Mouse (Mus musculus): ENCODE measurements around the gene Rimklb. TPM values are rescaled to one million over a fixed set of nuclear protein-coding genes. Genes with fewer than 3 reads are reported as not detected.
"Not testable (repeated sequence)": the region's sequence is repeated elsewhere in the genome, so short reads cannot be mapped to it uniquely, and the experiment has no call there.

Gene Rimklb
- polyA plus RNA-seq, 1 experiment from 2014 or later = 0.99 TPM

GRCm38 (mm10) chr6:122478062-122478461 is 20.5 kb downstream of the Rimklb start:
- no peak overlapping the region for H3K4me2 ChIP-seq (replicated peaks; ENCODE audit: low read depth, low read length)
- TF ChIP-seq EP300 (IDR thresholded peaks at IDR 0.05) (no peak), CTCF (IDR thresholded peaks at IDR 0.05) (no peak)
- 51% methylated on average over 3 of the region's 3 CpGs for WGBS
- no peak overlapping the region for H3K9ac ChIP-seq (replicated peaks; ENCODE audit: low read depth)
- H3K9me3 ChIP-seq (ENCODE audit: low read length) = no peaks in the 10 kb centered on the region
- no peaks in the 10 kb centered on the region for H3K27me3 ChIP-seq (replicated peaks; ENCODE audit: insufficient read depth, low read length)
- H3K36me3 ChIP-seq (ENCODE audit: insufficient read depth, low read length) = no peaks in the 10 kb centered on the region
- ATAC-seq (no peak), DNase-seq (ENCODE audit: low spot score) (no peak)
- H3K4me3 ChIP-seq (ENCODE audit: low read depth, low read length) = no peak overlapping the region
- H3K4me1 ChIP-seq (ENCODE audit: insufficient read depth, low read depth, low read length) = no peaks in the 10 kb centered on the region
- no peak overlapping the region for H3K27ac ChIP-seq (ENCODE audit: low read length)

- not testable (repeated sequence) for H3K27me3 ChIP-seq (replicated peaks; ENCODE audit: insufficient read depth, low read length); H3K36me3 ChIP-seq (ENCODE audit: insufficient read depth, low read length); H3K4me2 ChIP-seq (replicated peaks; ENCODE audit: low read depth, low read length); H3K27ac ChIP-seq (ENCODE audit: low read length); H3K4me3 ChIP-seq (ENCODE audit: low read depth, low read length); H3K9ac ChIP-seq (replicated peaks; ENCODE audit: low read depth); H3K4me1 ChIP-seq (ENCODE audit: insufficient read depth, low read depth, low read length); DNase-seq (ENCODE audit: low spot score); ATAC-seq; H3K9me3 ChIP-seq (ENCODE audit: low read length)
- 82% methylated on average over 3 of the region's 3 CpGs for WGBS
These were observed 27.1 kb downstream of the Rimklb start for GRCm38 (mm10) chr6:122471461-122471860.

- no peak overlapping the region for H3K4me3 ChIP-seq (ENCODE audit: low read depth, low read length)
- ATAC-seq (no peak), DNase-seq (ENCODE audit: low spot score) (no peak)
- H3K27ac ChIP-seq (ENCODE audit: low read length) = no peak overlapping the region
- no peak overlapping the region for H3K9ac ChIP-seq (replicated peaks; ENCODE audit: low read depth)
- H3K27me3 ChIP-seq (replicated peaks; ENCODE audit: insufficient read depth, low read length) = no peaks in the 10 kb centered on the region
- H3K9me3 ChIP-seq (ENCODE audit: low read length) = no peaks in the 10 kb centered on the region
- no peaks in the 10 kb centered on the region for H3K36me3 ChIP-seq (ENCODE audit: insufficient read depth, low read length)
- TF ChIP-seq CTCF (IDR thresholded peaks at IDR 0.05) (no peak), EP300 (IDR thresholded peaks at IDR 0.05) (no peak)
- H3K4me2 ChIP-seq (replicated peaks; ENCODE audit: low read depth, low read length) = no peak overlapping the region
- 86% methylated on average over 2 of the region's 2 CpGs for WGBS
- no peaks in the 10 kb centered on the region for H3K4me1 ChIP-seq (ENCODE audit: insufficient read depth, low read depth, low read length)
These were observed 28.3 kb downstream of the Rimklb start for GRCm38 (mm10) chr6:122470240-122470639.

- no peak overlapping the region for H3K9ac ChIP-seq (replicated peaks; ENCODE audit: low read depth)
- 90% methylated on average over 15 of the region's 15 CpGs for WGBS
- no peak overlapping the region for H3K4me3 ChIP-seq (ENCODE audit: low read depth, low read length)
- no peak for TF ChIP-seq CTCF (IDR thresholded peaks at IDR 0.05)
- no peak for TF ChIP-seq EP300 (IDR thresholded peaks at IDR 0.05)
- no peak overlapping the region for H3K27ac ChIP-seq (ENCODE audit: low read length)
- no peak for ATAC-seq
- H3K36me3 ChIP-seq (ENCODE audit: insufficient read depth, low read length) = no peaks in the 10 kb centered on the region
- no peaks in the 10 kb centered on the region for H3K27me3 ChIP-seq (replicated peaks; ENCODE audit: insufficient read depth, low read length)
- no peaks in the 10 kb centered on the region for H3K4me1 ChIP-seq (ENCODE audit: insufficient read depth, low read depth, low read length)
- H3K4me2 ChIP-seq (replicated peaks; ENCODE audit: low read depth, low read length) = no peak overlapping the region
- DNase-seq (ENCODE audit: low spot score) = no peak
- no peaks in the 10 kb centered on the region for H3K9me3 ChIP-seq (ENCODE audit: low read length)
These were observed 29.4 kb downstream of the Rimklb start for GRCm38 (mm10) chr6:122469030-122469640.

GRCm38 (mm10) chr6:122466092-122466713 is 32.4 kb downstream of the Rimklb start:
- TF ChIP-seq CTCF (IDR thresholded peaks at IDR 0.05) (no peak), EP300 (IDR thresholded peaks at IDR 0.05) (no peak)
- 77% methylated on average over 3 of the region's 3 CpGs for WGBS
- no peak overlapping the region for H3K4me2 ChIP-seq (replicated peaks; ENCODE audit: low read depth, low read length)
- H3K9ac ChIP-seq (replicated peaks; ENCODE audit: low read depth) = no peak overlapping the region
- no peak overlapping the region for H3K27ac ChIP-seq (ENCODE audit: low read length)
- H3K4me1 ChIP-seq (ENCODE audit: insufficient read depth, low read depth, low read length) = no peaks in the 10 kb centered on the region
- H3K36me3 ChIP-seq (ENCODE audit: insufficient read depth, low read length) = no peaks in the 10 kb centered on the region
- ATAC-seq (no peak), DNase-seq (ENCODE audit: low spot score) (no peak)
- H3K9me3 ChIP-seq (ENCODE audit: low read length) = no peaks in the 10 kb centered on the region
- H3K27me3 ChIP-seq (replicated peaks; ENCODE audit: insufficient read depth, low read length) = no peaks in the 10 kb centered on the region
- H3K4me3 ChIP-seq (ENCODE audit: low read depth, low read length) = no peak overlapping the region

- H3K27ac ChIP-seq (ENCODE audit: low read length) = no peak overlapping the region
- DNase-seq (ENCODE audit: low spot score) (no peak), ATAC-seq (no peak)
- no peak overlapping the region for H3K4me3 ChIP-seq (ENCODE audit: low read depth, low read length)
- no peaks in the 10 kb centered on the region for H3K9me3 ChIP-seq (ENCODE audit: low read length)
- TF ChIP-seq CTCF (IDR thresholded peaks at IDR 0.05) (no peak), EP300 (IDR thresholded peaks at IDR 0.05) (no peak)
- H3K9ac ChIP-seq (replicated peaks; ENCODE audit: low read depth) = no peak overlapping the region
- no peaks in the 10 kb centered on the region for H3K36me3 ChIP-seq (ENCODE audit: insufficient read depth, low read length)
- H3K27me3 ChIP-seq (replicated peaks; ENCODE audit: insufficient read depth, low read length) = no peaks in the 10 kb centered on the region
- no peaks in the 10 kb centered on the region for H3K4me1 ChIP-seq (ENCODE audit: insufficient read depth, low read depth, low read length)
- no peak overlapping the region for H3K4me2 ChIP-seq (replicated peaks; ENCODE audit: low read depth, low read length)
- WGBS = 83% methylated on average over 8 of the region's 8 CpGs
These were observed 39.4 kb downstream of the Rimklb start for GRCm38 (mm10) chr6:122458946-122459693.

Data from lung, postnatal 0 days (tissue).